Mouse (Mus musculus) neural tube, embryonic 13.5 days (tissue): ENCODE results near the gene Sapcd2. TPM values are rescaled to one million over a fixed set of nuclear protein-coding genes. Genes with fewer than 3 reads are reported as not detected.

Experiments used
- ATAC-seq: fragments of 200-750 bp; cut with Nextera tagmentation; 2 replicates; pipeline ENCODE4 v1.8.0; 2017; ENCODE audit warnings: low read depth, mild to moderate bottlenecking, moderate TSS enrichment, moderate library complexity
- H3K27ac ChIP-seq: fragments of 300-500 bp; sonication (generic); replicated peaks from 2 replicates; pipeline ENCODE4 v1.5.1; 2015; ENCODE audit warnings: moderate library complexity, mild to moderate bottlenecking, inconsistent platforms
- H3K27me3 ChIP-seq: fragments of 300-500 bp; sonication (generic); 2 replicates; pipeline ENCODE4 v1.6.1; 2015; ENCODE audit warnings: mild to moderate bottlenecking, inconsistent platforms
- H3K36me3 ChIP-seq: fragments of 300-500 bp; sonication (generic); 2 replicates; pipeline ENCODE4 v1.6.1; 2015; ENCODE audit warnings: mild to moderate bottlenecking, inconsistent platforms
- H3K4me1 ChIP-seq: fragments of 300-500 bp; sonication (generic); replicated peaks from 2 replicates; pipeline ENCODE4 v1.6.1; 2015; ENCODE audit warnings: inconsistent platforms
- H3K4me2 ChIP-seq: fragments of 300-500 bp; sonication (generic); 2 replicates; pipeline ENCODE4 v1.6.1; 2015; ENCODE audit warnings: inconsistent platforms, mild to moderate bottlenecking, moderate library complexity
- H3K4me3 ChIP-seq: fragments of 300-500 bp; sonication (generic); 2 replicates; pipeline ENCODE4 v1.5.1; 2015; ENCODE audit warnings: mild to moderate bottlenecking, inconsistent platforms
- H3K9ac ChIP-seq: fragments of 300-500 bp; sonication (generic); 2 replicates; pipeline ENCODE4 v1.6.1; 2015; ENCODE audit warnings: moderate library complexity, mild to moderate bottlenecking, inconsistent platforms
- H3K9me3 ChIP-seq: fragments of 300-500 bp; sonication (generic); 2 replicates; pipeline ENCODE4 v1.6.1; 2016; ENCODE audit warnings: inconsistent platforms
- WGBS: fragments of 180-500 bp; shearing (Covaris S2); methylation state at CpG from one replicate; pipeline ENCODE4 v1.1.7; 2015; 5-methylcytosine and 5-hydroxymethylcytosine counted together
- polyA plus RNA-seq: library from polyadenylated mRNA; unstranded; fragments of >200 nt; fragmentation: Nextera tagmentation; extraction: Ambion mirVana; gene quantifications from 2 replicates; pipeline ENCODE4 v1.2.1, GENCODE M21; 2015

Sapcd2 gene
- 9.9 and 11.3 TPM in 2 replicates for polyA plus RNA-seq

GRCm38 (mm10) chr2:25371764-25372643 lies at the start of gene Sapcd2:
Gene Sapcd2, plus strand, starts transcription at chr2:25372321.
- 1% methylated on average over 65 of the region's 65 CpGs for WGBS

GRCm38 (mm10) chr2:25326036-25326435 lies 46.1 kb upstream of the Sapcd2 start:
- WGBS, result 74% methylated on average over 2 of the region's 2 CpGs
- Histone ChIP-seq H3K4me2 (no peak overlapping the region), H3K9me3 (no peaks in the 10 kb centered on the region), H3K4me1 (peaks cover under 1% of the 10 kb centered on the region), H3K4me3 (no peak overlapping the region), H3K27ac (no peak overlapping the region), H3K36me3 (no peaks in the 10 kb centered on the region), H3K9ac (no peak overlapping the region), H3K27me3 (peaks cover 27% of the 10 kb centered on the region)
- no peak for ATAC-seq

More at GRCm38 (mm10) chr2:25371764-25372643, at the start of gene Sapcd2:
- ATAC-seq, result peak; percentile 93
- H3K9ac ChIP-seq, result peak within 1 kb of the TSS; percentile 69
- H3K4me1 ChIP-seq, result peaks cover 27% of the 10 kb centered on the region
- no peaks in the 10 kb centered on the region for H3K36me3 ChIP-seq
- peak within 1 kb of the TSS; percentile 98 for H3K4me2 ChIP-seq
- peak within 1 kb of the TSS; percentile 69 for H3K27ac ChIP-seq
- H3K27me3 ChIP-seq, result peaks cover 26% of the 10 kb centered on the region
- peak within 1 kb of the TSS; percentile 65 for H3K4me3 ChIP-seq
- no peaks in the 10 kb centered on the region for H3K9me3 ChIP-seq

- Histone ChIP-seq H3K4me2 (no peak overlapping the region), H3K9me3 (no peaks in the 10 kb centered on the region), H3K27me3 (0 out of 2 replicates have a peak, but pooled peaks cover 10% of the 10 kb centered on the region), H3K27ac (no peak overlapping the region), H3K4me3 (no peak overlapping the region), H3K4me1 (peaks cover 14% of the 10 kb centered on the region), H3K9ac (no peak overlapping the region), H3K36me3 (no peaks in the 10 kb centered on the region)
- 31% methylated on average over 7 of the region's 7 CpGs for WGBS
- ATAC-seq, result no peak
Observed at GRCm38 (mm10) chr2:25328440-25328839, 43.7 kb upstream of the Sapcd2 start.

- 58% methylated on average over 9 of the region's 9 CpGs for WGBS
- Histone ChIP-seq H3K4me2 (peak overlapping the region; percentile 77), H3K9me3 (no peaks in the 10 kb centered on the region), H3K9ac (peak overlapping the region; percentile 92), H3K36me3 (peaks cover 30% of the 10 kb centered on the region), H3K4me3 (peak overlapping the region; percentile 78), H3K27me3 (no peaks in the 10 kb centered on the region), H3K27ac (no peak overlapping the region), H3K4me1 (peaks cover 32% of the 10 kb centered on the region)
- no peak for ATAC-seq
Observed at GRCm38 (mm10) chr2:25331470-25331869, 40.7 kb upstream of the Sapcd2 start.

- Histone ChIP-seq H3K4me1 (peaks cover 32% of the 10 kb centered on the region), H3K4me3 (peak within 1 kb of the TSS; percentile 78), H3K27me3 (no peaks in the 10 kb centered on the region), H3K36me3 (peaks cover 40% of the 10 kb centered on the region), H3K27ac (peak within 1 kb of the TSS; percentile 92), H3K9ac (peak within 1 kb of the TSS; percentile 92), H3K4me2 (peak within 1 kb of the TSS; percentile 79), H3K9me3 (no peaks in the 10 kb centered on the region)
- WGBS, result under 1% methylated on average over 78 of the region's 78 CpGs
- ATAC-seq, result peak; percentile 99
Observed at GRCm38 (mm10) chr2:25332286-25333160, 39.6 kb upstream of the Sapcd2 start, which contains the start of gene Man1b1. Gene Man1b1, plus strand, starts transcription at chr2:25332338.

GRCm38 (mm10) chr2:25333569-25333968 lies 38.6 kb upstream of the Sapcd2 start:
- ATAC-seq, result no peak
- H3K27me3 ChIP-seq, result no peaks in the 10 kb centered on the region
- H3K36me3 ChIP-seq, result peaks cover 51% of the 10 kb centered on the region
- WGBS, result 77% methylated on average over 2 of the region's 2 CpGs
- peak overlapping the region; percentile 79 for H3K4me2 ChIP-seq
- H3K27ac ChIP-seq, result no peak overlapping the region
- H3K4me3 ChIP-seq, result peak overlapping the region; percentile 78
- peaks cover 32% of the 10 kb centered on the region for H3K4me1 ChIP-seq
- H3K9me3 ChIP-seq, result no peaks in the 10 kb centered on the region
- H3K9ac ChIP-seq, result peak overlapping the region; percentile 88

GRCm38 (mm10) chr2:25338303-25338702 lies 33.8 kb upstream of the Sapcd2 start:
- no peaks in the 10 kb centered on the region for H3K9me3 ChIP-seq
- H3K4me3 ChIP-seq, result no peak overlapping the region
- H3K9ac ChIP-seq, result no peak overlapping the region
- H3K27ac ChIP-seq, result no peak overlapping the region
- 98% methylated on average over 6 of the region's 6 CpGs for WGBS
- ATAC-seq, result no peak
- H3K4me1 ChIP-seq, result peaks cover 20% of the 10 kb centered on the region
- no peak overlapping the region for H3K4me2 ChIP-seq
- H3K36me3 ChIP-seq, result peaks cover 90% of the 10 kb centered on the region
- H3K27me3 ChIP-seq, result no peaks in the 10 kb centered on the region

GRCm38 (mm10) chr2:25348162-25348561 lies 24.0 kb upstream of the Sapcd2 start:
- no peak for ATAC-seq
- H3K27me3 ChIP-seq, result no peaks in the 10 kb centered on the region
- H3K9ac ChIP-seq, result no peak overlapping the region
- H3K4me2 ChIP-seq, result no peak overlapping the region
- no peak overlapping the region for H3K4me3 ChIP-seq
- no peaks in the 10 kb centered on the region for H3K4me1 ChIP-seq
- H3K36me3 ChIP-seq, result peaks cover 98% of the 10 kb centered on the region
- no peak overlapping the region for H3K27ac ChIP-seq
- 92% methylated on average over 7 of the region's 7 CpGs for WGBS
- no peaks in the 10 kb centered on the region for H3K9me3 ChIP-seq

GRCm38 (mm10) chr2:25349499-25349898 lies 22.6 kb upstream of the Sapcd2 start:
- Histone ChIP-seq H3K27me3 (no peaks in the 10 kb centered on the region), H3K9ac (no peak overlapping the region), H3K4me2 (no peak overlapping the region), H3K27ac (no peak overlapping the region), H3K36me3 (peaks cover 95% of the 10 kb centered on the region), H3K9me3 (no peaks in the 10 kb centered on the region), H3K4me1 (no peaks in the 10 kb centered on the region), H3K4me3 (no peak overlapping the region)
- no peak for ATAC-seq
- WGBS, result 97% methylated on average over 4 of the region's 4 CpGs

- no peak for ATAC-seq
- Histone ChIP-seq H3K9me3 (no peaks in the 10 kb centered on the region), H3K27ac (no peak overlapping the region), H3K9ac (no peak overlapping the region), H3K4me3 (no peak overlapping the region), H3K4me1 (peaks cover 10% of the 10 kb centered on the region), H3K4me2 (no peak overlapping the region), H3K27me3 (no peaks in the 10 kb centered on the region), H3K36me3 (peaks cover 83% of the 10 kb centered on the region)
- 95% methylated on average over 3 of the region's 3 CpGs for WGBS
Observed at GRCm38 (mm10) chr2:25350701-25351100, 21.4 kb upstream of the Sapcd2 start.

- Histone ChIP-seq H3K36me3 (peaks cover 50% of the 10 kb centered on the region), H3K4me2 (no peak overlapping the region)
- no peak for ATAC-seq
Observed at GRCm38 (mm10) chr2:25354211-25354610, 17.9 kb upstream of the Sapcd2 start.

More at GRCm38 (mm10) chr2:25354211-25354610, 17.9 kb upstream of the Sapcd2 start:
- Histone ChIP-seq H3K27ac (no peak overlapping the region), H3K9ac (no peak overlapping the region), H3K27me3 (no peaks in the 10 kb centered on the region), H3K4me3 (no peak overlapping the region), H3K9me3 (no peaks in the 10 kb centered on the region), H3K4me1 (peaks cover 28% of the 10 kb centered on the region)
- WGBS, result 89% methylated on average over 6 of the region's 6 CpGs
